Mouse (Mus musculus): ENCODE measurements around the gene Arid5b. TPM values are rescaled to one million over a fixed set of nuclear protein-coding genes. Genes with fewer than 3 reads are reported as not detected.

Gene Arid5b
- polyA plus RNA-seq, 1 experiment from 2014 or later, result 42.7 TPM

DNA sequence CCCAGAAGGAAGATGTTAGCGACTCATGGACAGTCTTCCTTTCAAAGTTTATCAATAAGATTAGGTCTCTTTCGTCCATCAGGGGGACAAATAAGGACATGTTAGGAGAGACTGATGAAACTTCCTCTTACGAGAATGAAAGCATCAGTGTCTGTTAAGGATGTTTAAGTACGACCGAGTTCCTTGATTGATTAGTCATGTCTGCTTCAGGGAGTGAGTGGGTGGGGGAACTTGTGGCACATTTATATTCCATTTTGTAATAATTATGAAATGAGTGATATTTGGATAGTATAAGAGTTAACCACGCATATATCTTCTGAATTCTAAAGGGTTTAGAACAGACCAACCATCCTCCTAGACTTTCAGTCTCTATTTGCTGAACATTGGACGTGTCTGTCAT is 22.5 kb upstream of the Arid5b start:
- no peak for ATAC-seq (ENCODE audit: low read depth)
- 67% methylated on average over 7 of the region's 7 CpGs for WGBS

DNA sequence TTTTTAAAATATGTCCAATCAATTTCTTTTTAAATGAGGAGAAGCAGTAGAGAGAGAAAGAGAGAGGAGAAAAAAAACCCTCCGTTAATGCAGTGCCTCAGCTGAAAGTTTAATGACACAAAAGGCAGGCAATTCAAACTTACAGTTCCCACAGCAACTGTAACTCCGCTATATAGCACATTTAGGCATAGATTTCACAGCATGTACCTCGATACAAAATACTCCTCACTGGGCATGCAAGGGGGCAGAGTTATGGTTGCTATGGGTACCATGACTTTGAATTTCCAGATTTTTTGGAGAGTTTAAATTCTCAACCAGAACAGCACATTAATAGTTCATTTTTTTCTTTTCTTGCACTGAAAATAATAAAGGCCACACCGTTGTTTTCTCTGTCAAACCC is 10.9 kb upstream of the Arid5b start:
- H3K27ac ChIP-seq (ENCODE audit: low read length), result no peak overlapping the region
- no peak overlapping the region for H3K4me3 ChIP-seq (ENCODE audit: low read length)
- no peak for ATAC-seq (ENCODE audit: low read depth)
- H3K9me3 ChIP-seq (ENCODE audit: control insufficient read depth, low read length), result no peaks in the 10 kb centered on the region
- H3K27me3 ChIP-seq (ENCODE audit: control insufficient read depth, insufficient read depth, low read depth, low read length), result no peaks in the 10 kb centered on the region
- WGBS, result 61% methylated on average over 4 of the region's 4 CpGs
- no peaks in the 10 kb centered on the region for H3K4me1 ChIP-seq (replicated peaks; ENCODE audit: control insufficient read depth, insufficient read depth, low read length)
- H3K4me2 ChIP-seq (ENCODE audit: low read depth, low read length), result no peak overlapping the region
- H3K36me3 ChIP-seq (ENCODE audit: control insufficient read depth, insufficient read depth, low read length), result no peaks in the 10 kb centered on the region
- no peak overlapping the region for H3K9ac ChIP-seq (ENCODE audit: low read length)

More for the DNA sequence above, 22.5 kb upstream of the Arid5b start:
- Histone ChIP-seq H3K9ac (ENCODE audit: low read length) (no peak overlapping the region), H3K36me3 (ENCODE audit: control insufficient read depth, insufficient read depth, low read length) (no peaks in the 10 kb centered on the region), H3K4me3 (ENCODE audit: low read length) (no peak overlapping the region), H3K27me3 (ENCODE audit: control insufficient read depth, insufficient read depth, low read depth, low read length) (no peaks in the 10 kb centered on the region), H3K27ac (ENCODE audit: low read length) (no peak overlapping the region), H3K9me3 (ENCODE audit: control insufficient read depth, low read length) (no peaks in the 10 kb centered on the region), H3K4me1 (replicated peaks; ENCODE audit: control insufficient read depth, insufficient read depth, low read length) (no peaks in the 10 kb centered on the region), H3K4me2 (ENCODE audit: low read depth, low read length) (no peak overlapping the region)

DNA sequence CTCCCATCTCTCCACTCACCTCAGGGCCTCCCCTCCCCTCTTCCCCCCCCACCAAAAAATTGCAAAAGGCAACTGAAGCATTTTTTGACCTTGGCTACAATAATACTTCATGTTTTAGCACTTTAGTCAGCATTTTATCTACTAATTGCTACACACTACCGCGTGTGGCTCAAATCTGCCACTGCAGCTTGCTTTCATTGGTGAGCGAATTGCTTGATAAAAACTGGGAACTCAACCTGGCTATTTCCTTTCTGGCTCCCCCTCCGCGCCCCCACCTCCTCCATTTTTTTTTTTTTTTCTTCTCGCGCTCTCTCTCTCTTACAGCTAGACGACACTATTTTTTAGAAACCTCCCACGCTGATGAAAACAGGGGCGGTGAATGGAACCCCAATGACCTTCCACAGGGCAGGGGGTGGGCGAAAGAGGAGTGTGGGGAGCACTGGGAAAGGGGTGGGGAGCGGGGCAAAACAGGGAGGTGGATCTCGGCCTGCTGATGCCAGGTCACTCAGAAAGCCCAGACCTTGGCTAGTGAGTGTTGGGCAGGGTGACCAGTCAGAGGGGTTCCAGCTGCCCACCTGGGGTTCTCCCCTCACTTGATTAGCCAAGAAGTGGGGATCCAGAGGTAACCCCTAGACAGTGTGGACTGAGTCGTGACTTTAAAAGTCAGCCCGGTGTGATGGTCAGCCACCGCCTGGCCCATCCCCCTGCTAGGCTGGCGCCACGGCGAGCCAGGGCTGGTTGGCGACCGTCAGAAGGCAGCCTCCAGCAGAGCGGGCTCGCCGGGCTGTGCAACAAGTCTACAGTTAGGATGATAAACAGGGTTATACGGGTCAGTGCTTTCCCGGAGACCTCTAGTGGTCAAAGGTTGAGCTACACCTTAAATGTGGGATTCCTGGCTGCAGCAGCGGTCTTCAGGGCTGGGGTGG is 4.2 kb upstream of the Arid5b start:
- H3K27ac ChIP-seq (ENCODE audit: low read length), result peak overlapping the region; percentile 62
- H3K36me3 ChIP-seq (ENCODE audit: control insufficient read depth, insufficient read depth, low read length), result no peaks in the 10 kb centered on the region
- WGBS, result under 1% methylated on average over 27 of the region's 27 CpGs
- H3K9ac ChIP-seq (ENCODE audit: low read length), result peak overlapping the region; percentile 69
- H3K27me3 ChIP-seq (ENCODE audit: control insufficient read depth, insufficient read depth, low read depth, low read length), result no peaks in the 10 kb centered on the region
- peak; percentile 91 for ATAC-seq (ENCODE audit: low read depth)
- peak overlapping the region; percentile 96 for H3K4me2 ChIP-seq (ENCODE audit: low read depth, low read length)
- H3K4me3 ChIP-seq (ENCODE audit: low read length), result peak overlapping the region; percentile 54
- H3K4me1 ChIP-seq (replicated peaks; ENCODE audit: control insufficient read depth, insufficient read depth, low read length), result peaks cover 15% of the 10 kb centered on the region
- no peaks in the 10 kb centered on the region for H3K9me3 ChIP-seq (ENCODE audit: control insufficient read depth, low read length)

DNA sequence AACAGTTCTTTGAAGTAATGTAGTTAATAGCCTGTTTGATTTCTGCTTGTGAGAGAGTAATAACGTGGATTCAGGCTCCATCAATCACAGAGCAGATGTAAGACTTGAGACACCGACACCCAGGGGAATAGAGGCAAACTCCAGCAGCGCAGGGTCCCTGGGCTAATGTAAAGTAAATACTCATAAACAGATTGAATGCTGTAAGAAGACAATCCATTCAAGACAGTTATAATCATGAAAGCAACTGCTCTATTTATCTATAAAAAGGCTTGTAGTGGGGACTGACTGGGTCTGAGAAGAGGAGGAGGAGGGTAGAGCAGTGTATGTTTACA is 3.2 kb upstream of the Arid5b start:
- Histone ChIP-seq H3K27me3 (ENCODE audit: control insufficient read depth, insufficient read depth, low read depth, low read length) (no peaks in the 10 kb centered on the region), H3K27ac (ENCODE audit: low read length) (peak overlapping the region; percentile 62; the same call in 1 of the 2 replicates), H3K4me3 (ENCODE audit: low read length) (no peak overlapping the region), H3K36me3 (ENCODE audit: control insufficient read depth, insufficient read depth, low read length) (no peaks in the 10 kb centered on the region), H3K4me2 (ENCODE audit: low read depth, low read length) (no peak overlapping the region), H3K9me3 (ENCODE audit: control insufficient read depth, low read length) (no peaks in the 10 kb centered on the region), H3K4me1 (replicated peaks; ENCODE audit: control insufficient read depth, insufficient read depth, low read length) (peaks cover 15% of the 10 kb centered on the region), H3K9ac (ENCODE audit: low read length) (no peak overlapping the region)
- ATAC-seq (ENCODE audit: low read depth), result no peak
- WGBS, result 37% methylated on average over 3 of the region's 3 CpGs

DNA sequence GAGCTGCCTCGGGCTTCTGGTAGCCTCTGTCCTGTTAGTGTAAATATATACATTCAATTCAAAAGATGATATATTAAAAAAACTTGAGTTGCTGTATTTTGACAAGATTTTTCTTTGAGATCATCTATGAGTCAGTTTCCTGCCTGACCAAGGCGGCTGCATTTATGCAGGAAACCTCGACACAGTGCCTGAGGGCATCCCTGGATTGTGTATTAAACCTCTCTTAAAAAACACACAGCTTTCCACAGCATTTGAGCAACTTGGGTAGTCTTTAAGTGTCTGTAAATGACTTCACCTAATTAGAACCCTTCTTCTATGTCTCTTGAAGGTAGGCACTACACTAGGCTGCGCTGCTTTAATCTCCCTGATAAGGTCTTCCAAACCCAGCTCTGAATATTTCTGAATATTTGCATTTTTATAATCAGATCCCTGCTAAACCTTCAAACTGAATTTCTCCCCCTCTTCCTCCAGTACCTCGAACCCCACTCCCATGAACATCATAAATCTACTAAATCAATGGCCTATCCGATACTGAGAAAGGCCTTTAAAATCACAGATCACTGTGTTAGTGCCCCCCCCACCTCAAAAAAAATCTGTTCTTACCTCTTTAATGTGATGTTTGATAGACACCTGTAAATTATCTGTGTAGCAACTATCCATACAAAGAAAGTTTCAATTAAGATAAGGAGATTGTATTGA is 2.7 kb upstream of the Arid5b start:
- Histone ChIP-seq H3K27me3 (ENCODE audit: control insufficient read depth, insufficient read depth, low read depth, low read length) (no peaks in the 10 kb centered on the region), H3K4me1 (replicated peaks; ENCODE audit: control insufficient read depth, insufficient read depth, low read length) (peaks cover 15% of the 10 kb centered on the region), H3K27ac (ENCODE audit: low read length) (no peak overlapping the region), H3K4me3 (ENCODE audit: low read length) (no peak overlapping the region), H3K9ac (ENCODE audit: low read length) (no peak overlapping the region), H3K9me3 (ENCODE audit: control insufficient read depth, low read length) (no peaks in the 10 kb centered on the region), H3K36me3 (ENCODE audit: control insufficient read depth, insufficient read depth, low read length) (no peaks in the 10 kb centered on the region), H3K4me2 (ENCODE audit: low read depth, low read length) (no peak overlapping the region)
- ATAC-seq (ENCODE audit: low read depth), result no peak
- WGBS, result 49% methylated on average over 6 of the region's 6 CpGs

DNA sequence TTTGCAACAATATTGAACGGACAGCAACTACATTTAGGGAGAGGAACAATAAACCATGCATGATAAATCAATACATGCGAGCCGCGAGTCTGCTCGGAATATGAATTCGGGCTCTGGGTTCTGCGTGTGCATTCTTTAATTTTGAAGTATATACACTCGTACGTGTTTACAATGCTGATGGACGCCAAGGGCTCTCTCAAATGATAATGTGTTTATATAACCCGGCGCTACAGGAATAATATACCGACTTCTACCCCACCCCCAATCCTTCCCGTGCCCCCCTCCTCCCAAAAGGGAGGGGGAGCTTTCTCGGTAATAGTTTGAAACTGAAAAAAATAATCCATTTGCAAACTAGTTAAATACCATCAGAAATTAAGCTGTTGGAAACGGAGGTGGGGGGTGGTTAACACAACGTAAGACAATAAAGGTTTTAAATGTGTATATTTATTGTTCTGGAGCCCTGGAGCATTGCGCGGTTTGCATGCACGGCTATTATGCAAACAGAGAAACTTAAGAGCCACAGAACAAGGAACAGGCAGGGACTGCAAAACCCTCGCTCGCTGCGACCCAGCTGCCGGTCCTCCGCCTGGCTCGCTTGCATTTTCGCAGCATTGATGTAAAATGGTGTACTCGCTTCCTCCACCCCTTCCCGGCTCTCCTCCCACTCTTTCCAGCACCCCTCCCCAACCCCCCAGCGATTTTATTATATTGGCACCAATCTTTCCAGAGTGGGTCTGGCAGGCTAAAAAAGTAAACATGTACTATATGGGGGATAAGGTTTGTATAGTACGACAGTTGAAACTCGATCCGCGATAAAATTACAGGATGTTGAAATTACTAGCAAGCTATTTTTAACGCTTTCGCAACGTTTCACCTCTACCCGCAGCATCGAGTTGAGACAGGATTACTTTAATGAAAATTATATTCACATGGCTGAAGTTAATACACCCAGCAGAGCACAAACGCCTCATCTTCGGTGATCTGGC is 1.3 kb upstream of the Arid5b start:
- peak overlapping the region; percentile 85 for H3K4me3 ChIP-seq (ENCODE audit: low read length)
- ATAC-seq (ENCODE audit: low read depth), result peak; percentile 17; the same call in 1 of the 2 replicates
- peak overlapping the region; percentile 74 for H3K4me2 ChIP-seq (ENCODE audit: low read depth, low read length)
- peak overlapping the region; percentile 87 for H3K9ac ChIP-seq (ENCODE audit: low read length)
- H3K27me3 ChIP-seq (ENCODE audit: control insufficient read depth, insufficient read depth, low read depth, low read length), result no peaks in the 10 kb centered on the region
- H3K9me3 ChIP-seq (ENCODE audit: control insufficient read depth, low read length), result no peaks in the 10 kb centered on the region
- under 1% methylated on average over 41 of the region's 41 CpGs for WGBS
- peak overlapping the region; percentile 95 for H3K27ac ChIP-seq (ENCODE audit: low read length)
- no peaks in the 10 kb centered on the region for H3K36me3 ChIP-seq (ENCODE audit: control insufficient read depth, insufficient read depth, low read length)
- H3K4me1 ChIP-seq (replicated peaks; ENCODE audit: control insufficient read depth, insufficient read depth, low read length), result peaks cover 21% of the 10 kb centered on the region

DNA sequence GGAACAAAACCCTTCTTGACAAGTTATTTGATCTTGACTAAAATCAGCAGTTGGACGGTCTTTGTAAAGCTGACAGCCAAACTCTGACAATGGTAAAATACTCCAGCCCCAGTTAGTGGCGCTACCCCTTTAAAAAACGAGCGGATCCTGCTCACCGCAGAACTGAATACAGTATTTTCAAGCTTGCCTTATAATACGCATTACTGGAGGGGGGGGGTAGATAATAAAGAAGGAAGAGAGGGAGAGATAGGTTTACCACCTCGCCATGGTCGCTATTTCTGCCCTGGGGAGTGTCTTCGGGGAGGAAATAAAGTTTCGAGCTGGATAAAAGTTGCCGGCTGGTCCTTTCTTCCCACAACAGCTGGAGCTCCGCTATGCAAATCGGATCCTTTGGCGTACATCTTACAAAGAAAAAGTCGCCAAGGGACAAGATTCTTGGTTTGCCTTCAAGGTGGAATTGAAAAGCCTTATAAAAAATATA is 829 bp downstream of the Arid5b start:
- peak overlapping the region; percentile 85 for H3K4me3 ChIP-seq (ENCODE audit: low read length)
- H3K9me3 ChIP-seq (ENCODE audit: control insufficient read depth, low read length), result no peaks in the 10 kb centered on the region
- peak overlapping the region; percentile 95 for H3K27ac ChIP-seq (ENCODE audit: low read length)
- peak overlapping the region; percentile 87 for H3K9ac ChIP-seq (ENCODE audit: low read length)
- ATAC-seq (ENCODE audit: low read depth), result 0 out of 2 replicates have a peak, but pooled peaks have one; percentile 13
- H3K4me2 ChIP-seq (ENCODE audit: low read depth, low read length), result peak overlapping the region; percentile 74
- H3K36me3 ChIP-seq (ENCODE audit: control insufficient read depth, insufficient read depth, low read length), result peaks cover 9% of the 10 kb centered on the region
- WGBS, result 0% methylated on average over 15 of the region's 15 CpGs
- no peaks in the 10 kb centered on the region for H3K27me3 ChIP-seq (ENCODE audit: control insufficient read depth, insufficient read depth, low read depth, low read length)
- H3K4me1 ChIP-seq (replicated peaks; ENCODE audit: control insufficient read depth, insufficient read depth, low read length), result peaks cover 17% of the 10 kb centered on the region

DNA sequence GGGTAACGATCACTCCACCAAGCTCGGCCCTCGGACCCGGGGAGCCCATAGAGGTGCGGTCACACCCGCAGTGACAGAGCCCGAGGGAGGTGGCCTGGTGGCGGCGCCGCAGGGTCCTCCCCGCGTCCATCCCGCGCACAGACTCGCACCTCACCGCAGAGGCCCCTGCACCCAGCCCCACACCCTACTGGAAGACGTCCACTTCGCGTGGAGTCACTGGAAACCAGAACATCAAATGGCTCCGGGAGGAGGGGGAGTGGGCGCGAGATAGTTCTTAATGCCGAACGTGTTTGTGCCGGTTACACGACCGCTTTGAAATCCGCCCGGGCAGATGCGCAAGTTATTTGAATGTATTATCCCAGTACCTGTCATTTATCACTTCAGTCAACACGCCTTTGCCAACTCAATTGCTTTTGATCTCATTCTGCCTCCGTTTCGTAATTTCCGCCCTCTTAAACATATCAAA is 1.5 kb downstream of the Arid5b start:
- Histone ChIP-seq H3K27ac (ENCODE audit: low read length) (peak overlapping the region; percentile 95), H3K4me1 (replicated peaks; ENCODE audit: control insufficient read depth, insufficient read depth, low read length) (peaks cover 10% of the 10 kb centered on the region), H3K36me3 (ENCODE audit: control insufficient read depth, insufficient read depth, low read length) (peaks cover 9% of the 10 kb centered on the region), H3K4me3 (ENCODE audit: low read length) (peak overlapping the region; percentile 85), H3K9ac (ENCODE audit: low read length) (peak overlapping the region; percentile 87), H3K27me3 (ENCODE audit: control insufficient read depth, insufficient read depth, low read depth, low read length) (no peaks in the 10 kb centered on the region), H3K9me3 (ENCODE audit: control insufficient read depth, low read length) (no peaks in the 10 kb centered on the region), H3K4me2 (ENCODE audit: low read depth, low read length) (peak overlapping the region; percentile 74)
- under 1% methylated on average over 34 of the region's 34 CpGs for WGBS
- ATAC-seq (ENCODE audit: low read depth), result peak; percentile 71
